Mouse (Mus musculus): ENCODE data around the gene Sept8. TPM values are rescaled to one million over a fixed set of nuclear protein-coding genes. Genes with fewer than 3 reads are reported as not detected.

Gene Sept8
- 15.4 and 16.8 TPM in 2 replicates for polyA plus RNA-seq (2012; rRNA removed)

GRCm38 (mm10) chr11:53519207-53520121, at the start of gene Sept8:
TSS of gene Sept8 (plus strand) at chr11:53519257.

GRCm38 (mm10) chr11:53469968-53470695, 48.9 kb upstream of the Sept8 start, which contains the start of gene Gm9837:
TSS of gene Gm9837 (minus strand) at chr11:53470479.

GRCm38 (mm10) chr11:53479783-53480301, 39.2 kb upstream of the Sept8 start, which contains the start of the genes Gm9945 and Sowaha:
TSS of gene Gm9945 (plus strand) at chr11:53480166.
TSS of gene Sowaha (minus strand) at chr11:53480274.

GRCm38 (mm10) chr11:53567224-53568014, 48.4 kb downstream of the Sept8 start, which contains the start of gene Kif3a:
TSS of gene Kif3a (plus strand) at chr11:53567379.

Other genes with a start within 250 kb of the Sept8 start
- 12.1 and 20.5 TPM in 2 replicates for gene Hspa4, start 218.8 kb upstream of the Sept8 start, polyA plus RNA-seq (2012; rRNA removed)
- 3.4 and 5.1 TPM in 2 replicates for gene Zcchc10, start 194.6 kb upstream of the Sept8 start, polyA plus RNA-seq (2012; rRNA removed)
- 2.6 and 4.2 TPM in 2 replicates for gene Aff4, start 168.4 kb upstream of the Sept8 start, polyA plus RNA-seq (2012; rRNA removed)
- not detected in 2 replicates for gene Leap2, start 96.1 kb upstream of the Sept8 start, polyA plus RNA-seq (2012; rRNA removed)
- 540 and 822 TPM in 2 replicates for gene Uqcrq, start 88.4 kb upstream of the Sept8 start, polyA plus RNA-seq (2012; rRNA removed)
- 1.6 and 3.2 TPM in 2 replicates for gene Gdf9, start 88.2 kb upstream of the Sept8 start, polyA plus RNA-seq (2012; rRNA removed)
- 0.16 and 0.42 TPM in 2 replicates for gene Gm10447, start 62.1 kb upstream of the Sept8 start, polyA plus RNA-seq (2012; rRNA removed)
- 8.1 and 9.6 TPM in 2 replicates for gene Shroom1, start 62.1 kb upstream of the Sept8 start, polyA plus RNA-seq (2012; rRNA removed)
- not detected in 2 replicates for gene Gm9837, start 48.8 kb upstream of the Sept8 start, polyA plus RNA-seq (2012; rRNA removed)
- gene Gm9945, start 39.1 kb upstream of the Sept8 start, polyA plus RNA-seq (2012; rRNA removed), result not detected in 2 replicates
- 1.6 and 2.7 TPM in 2 replicates for gene Sowaha, start 39.0 kb upstream of the Sept8 start, polyA plus RNA-seq (2012; rRNA removed)
- 0.66 and 0.69 TPM in 2 replicates for gene Kif3a, start 48.1 kb downstream of the Sept8 start, polyA plus RNA-seq (2012; rRNA removed)
- not detected in 2 replicates for gene Il4, start 99.4 kb downstream of the Sept8 start, polyA plus RNA-seq (2012; rRNA removed)
- gene Il13, start 115.4 kb downstream of the Sept8 start, polyA plus RNA-seq (2012; rRNA removed), result 0.74 and 0.84 TPM in 2 replicates
- gene Rad50, start 188.1 kb downstream of the Sept8 start, polyA plus RNA-seq (2012; rRNA removed), result 1.4 and 1.5 TPM in 2 replicates
- 0.04 and 0.17 TPM in 2 replicates for gene Il5, start 201.5 kb downstream of the Sept8 start, polyA plus RNA-seq (2012; rRNA removed)